Mouse (Mus musculus) forelimb bud, embryonic 11.5 days (tissue): ENCODE measurements around the gene Sema5a.

Experiments used
- DNase-seq: peaks from one replicate; pipeline ENCODE4 v3.0.0-alpha.2; 2012; ENCODE audit warnings: low read depth, low spot score

Gene Sema5a

DNA sequence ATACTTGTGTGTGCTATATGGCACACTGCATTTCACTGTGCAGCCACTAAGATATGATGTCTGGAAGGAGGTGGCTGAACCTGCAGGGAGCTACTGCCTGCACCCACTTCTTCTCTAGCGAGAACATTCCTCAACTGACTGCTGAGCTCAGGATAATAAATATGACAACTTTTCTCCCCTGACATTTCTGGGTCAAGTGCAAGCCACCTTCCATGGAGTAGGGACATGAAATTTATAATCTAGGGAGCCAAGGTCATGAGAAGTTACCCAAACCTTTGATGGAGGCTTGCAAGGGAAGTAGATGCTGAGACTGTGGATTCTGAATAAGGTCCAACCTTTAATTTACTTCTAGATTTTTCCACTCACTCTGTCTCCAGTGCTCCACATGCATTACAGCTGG is 298.1 kb downstream of the Sema5a start:
- DNase-seq: no peak

GRCm38 (mm10) chr15:32543181-32543580 is 298.6 kb downstream of the Sema5a start:
- DNase-seq: no peak

GRCm38 (mm10) chr15:32545455-32545854 is 300.8 kb downstream of the Sema5a start:
- DNase-seq: no peak

GRCm38 (mm10) chr15:32546746-32547145 is 302.1 kb downstream of the Sema5a start:
- no peak for DNase-seq

- DNase-seq: no peak
Measured at GRCm38 (mm10) chr15:32558925-32559324, 314.3 kb downstream of the Sema5a start.

- no peak for DNase-seq
Measured at GRCm38 (mm10) chr15:32562600-32562999, 318.0 kb downstream of the Sema5a start.

- no peak for DNase-seq
Measured at GRCm38 (mm10) chr15:32568181-32568857, 323.7 kb downstream of the Sema5a start.

DNA sequence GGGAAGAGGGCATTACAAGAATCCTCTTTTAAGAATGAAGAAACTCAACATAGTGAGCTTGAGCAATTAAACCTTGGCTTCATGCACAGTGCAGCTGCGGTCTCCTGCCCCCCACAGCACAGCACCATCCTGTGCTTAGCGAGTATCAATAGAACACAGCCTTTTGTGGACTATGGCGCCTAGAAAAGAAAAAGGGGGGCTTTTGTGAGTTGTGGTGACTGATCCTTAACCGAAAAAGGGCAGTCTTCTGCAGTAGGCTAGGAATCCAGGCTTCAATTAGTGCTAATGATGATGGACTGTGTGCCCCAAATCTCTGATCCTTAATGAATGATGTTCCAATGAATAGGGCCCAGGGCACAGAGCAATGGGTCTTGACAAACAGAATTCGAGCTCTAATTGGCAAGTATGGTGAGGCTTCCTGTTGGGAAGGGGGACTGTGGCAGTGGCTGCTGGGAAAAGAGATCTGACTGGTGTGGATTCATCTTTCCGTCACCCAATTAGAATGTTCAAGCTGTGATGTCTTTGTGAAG is 324.3 kb downstream of the Sema5a start:
- DNase-seq: no peak

GRCm38 (mm10) chr15:32574327-32574726 is 329.7 kb downstream of the Sema5a start:
- no peak for DNase-seq

DNA sequence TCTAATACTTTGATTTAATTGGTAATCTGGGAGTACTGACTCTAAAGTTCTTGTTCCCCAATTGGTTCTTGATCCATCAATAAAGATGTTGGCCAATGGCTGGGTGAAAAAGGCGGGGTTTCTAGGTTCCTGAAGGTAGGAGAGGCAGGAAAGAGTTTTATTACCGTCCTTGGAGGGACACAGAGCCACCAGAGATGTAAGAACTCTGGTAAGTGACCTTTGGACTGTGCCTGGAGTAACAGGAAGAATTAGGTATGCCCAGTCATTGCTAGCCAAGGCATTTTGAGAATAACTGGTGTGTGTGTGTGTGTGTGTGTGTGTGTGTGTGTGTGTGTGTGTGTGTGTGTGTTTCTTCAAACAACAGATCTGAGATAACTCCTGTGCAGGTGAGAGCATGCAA is 330.6 kb downstream of the Sema5a start:
- DNase-seq: no peak

DNA sequence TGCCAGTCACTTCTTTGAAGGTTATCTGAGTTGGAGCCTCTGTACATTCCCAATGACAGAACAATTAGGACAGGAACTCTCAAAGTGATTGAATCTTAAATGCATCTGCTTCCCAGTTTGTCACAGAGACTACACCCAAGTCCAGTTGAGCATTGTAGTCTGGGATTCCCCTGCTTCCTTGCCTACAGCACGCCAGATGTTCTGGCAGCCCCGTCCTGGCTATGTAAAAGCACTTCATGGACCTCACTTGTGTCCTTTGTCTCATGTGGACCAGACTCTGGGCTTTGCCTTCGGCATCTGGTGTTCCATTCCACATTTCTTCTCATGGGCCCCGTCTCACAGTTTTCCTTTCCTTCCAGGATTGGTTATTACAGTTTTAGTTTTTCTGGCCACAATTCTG is 334.7 kb downstream of the Sema5a start:
- DNase-seq: no peak

- no peak for DNase-seq
Measured at GRCm38 (mm10) chr15:32590641-32591040, 346.0 kb downstream of the Sema5a start.

DNA sequence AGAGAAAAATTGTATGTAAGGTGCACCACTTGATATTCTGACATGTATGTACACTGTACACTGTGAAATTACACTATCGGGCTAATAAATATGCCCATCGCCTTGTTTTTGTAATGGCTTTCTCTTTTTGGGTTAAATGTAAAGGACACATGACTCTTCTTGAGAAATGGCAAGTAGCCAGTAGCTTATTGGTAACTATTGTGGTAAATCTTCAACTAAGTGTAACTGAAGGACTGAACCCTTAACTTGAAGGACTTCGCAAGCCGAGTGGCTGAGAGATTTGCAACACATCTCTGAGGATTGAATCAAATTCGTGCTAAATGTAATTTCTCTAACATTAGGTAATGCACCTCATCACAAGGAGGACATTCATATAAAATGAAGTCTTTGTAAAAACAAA is 349.1 kb downstream of the Sema5a start:
- DNase-seq: no peak

- DNase-seq: no peak
Measured at GRCm38 (mm10) chr15:32596574-32596973, 352.0 kb downstream of the Sema5a start.

DNA sequence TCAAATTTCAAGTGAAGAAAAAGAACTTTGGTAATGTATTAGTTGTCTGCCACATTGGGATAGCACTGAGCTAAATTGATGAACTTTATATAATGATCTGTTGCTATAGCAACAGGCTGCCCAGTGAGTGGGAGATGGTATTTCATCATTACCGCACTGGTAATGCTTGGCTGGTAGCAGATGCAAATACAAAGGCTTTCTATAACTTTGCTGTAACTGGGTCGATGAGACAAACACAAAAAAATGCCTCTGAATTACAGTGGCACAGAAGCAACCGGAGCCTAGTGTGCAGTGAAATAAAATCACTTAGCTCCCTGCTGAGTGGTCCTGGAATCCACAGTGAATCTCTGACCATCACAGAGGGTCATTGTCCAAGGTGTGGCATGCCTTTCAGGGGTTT is 352.6 kb downstream of the Sema5a start:
- no peak for DNase-seq

DNA sequence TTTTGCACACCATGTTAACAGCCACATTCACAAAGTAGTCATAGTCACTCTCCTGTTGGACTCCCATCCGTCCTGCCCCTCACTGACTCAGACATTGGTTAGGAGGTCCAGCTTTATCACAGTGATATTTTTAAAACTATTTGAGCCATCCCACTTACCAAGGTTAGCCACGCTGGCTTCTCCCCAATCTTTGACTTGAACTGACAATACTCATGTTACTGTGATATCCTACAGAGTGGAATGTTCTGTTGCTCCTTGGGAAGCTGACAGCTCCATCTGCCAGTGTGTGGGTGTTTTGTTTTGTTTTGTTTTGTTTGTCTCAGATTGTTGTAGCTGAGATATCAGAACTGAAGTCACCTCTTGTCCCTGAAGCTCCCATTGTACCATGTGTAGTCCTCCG is 362.6 kb downstream of the Sema5a start:
- DNase-seq: no peak

GRCm38 (mm10) chr15:32610776-32611175 is 366.2 kb downstream of the Sema5a start:
- DNase-seq: no peak

DNA sequence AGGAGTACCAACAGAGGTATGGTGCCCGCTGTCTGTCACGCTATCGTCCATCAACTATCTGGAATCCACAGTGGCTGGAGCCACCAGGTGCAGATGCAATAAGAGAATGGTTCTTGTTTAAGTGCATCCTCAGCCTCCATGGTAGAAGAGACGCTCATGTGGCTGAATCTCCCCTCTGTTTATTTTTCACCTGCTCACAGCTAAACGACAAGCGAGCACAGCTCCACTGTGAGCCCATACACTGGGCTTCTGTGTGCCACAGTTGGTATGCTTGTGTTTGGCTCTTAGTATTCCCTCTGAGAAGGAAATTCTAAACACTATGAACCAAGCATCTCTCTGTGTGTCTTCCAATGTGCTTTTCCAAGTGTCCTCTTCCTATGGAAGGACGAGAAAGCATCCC is 366.6 kb downstream of the Sema5a start:
- no peak for DNase-seq

GRCm38 (mm10) chr15:32613718-32614117 is 369.1 kb downstream of the Sema5a start:
- no peak for DNase-seq

DNA sequence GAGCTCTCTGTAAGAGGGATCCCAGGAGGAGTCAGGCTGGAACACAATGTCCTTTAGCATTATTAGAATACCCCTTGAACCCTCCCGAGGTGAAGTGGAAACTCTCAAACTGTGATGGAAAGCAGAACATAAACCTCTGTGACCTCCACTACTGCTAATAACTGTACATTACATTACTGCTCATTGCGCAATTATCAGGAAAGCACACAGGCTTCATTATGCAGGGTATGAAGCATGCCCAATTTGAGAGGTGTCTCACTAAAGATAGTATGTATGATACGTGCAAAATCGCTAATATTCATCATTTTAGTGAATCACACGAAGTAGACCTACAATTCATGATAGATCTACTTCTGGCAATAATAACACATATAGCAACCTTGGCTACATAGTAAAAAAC is 371.2 kb downstream of the Sema5a start:
- DNase-seq: no peak

GRCm38 (mm10) chr15:32619199-32619598 is 374.6 kb downstream of the Sema5a start:
- no peak for DNase-seq

DNA sequence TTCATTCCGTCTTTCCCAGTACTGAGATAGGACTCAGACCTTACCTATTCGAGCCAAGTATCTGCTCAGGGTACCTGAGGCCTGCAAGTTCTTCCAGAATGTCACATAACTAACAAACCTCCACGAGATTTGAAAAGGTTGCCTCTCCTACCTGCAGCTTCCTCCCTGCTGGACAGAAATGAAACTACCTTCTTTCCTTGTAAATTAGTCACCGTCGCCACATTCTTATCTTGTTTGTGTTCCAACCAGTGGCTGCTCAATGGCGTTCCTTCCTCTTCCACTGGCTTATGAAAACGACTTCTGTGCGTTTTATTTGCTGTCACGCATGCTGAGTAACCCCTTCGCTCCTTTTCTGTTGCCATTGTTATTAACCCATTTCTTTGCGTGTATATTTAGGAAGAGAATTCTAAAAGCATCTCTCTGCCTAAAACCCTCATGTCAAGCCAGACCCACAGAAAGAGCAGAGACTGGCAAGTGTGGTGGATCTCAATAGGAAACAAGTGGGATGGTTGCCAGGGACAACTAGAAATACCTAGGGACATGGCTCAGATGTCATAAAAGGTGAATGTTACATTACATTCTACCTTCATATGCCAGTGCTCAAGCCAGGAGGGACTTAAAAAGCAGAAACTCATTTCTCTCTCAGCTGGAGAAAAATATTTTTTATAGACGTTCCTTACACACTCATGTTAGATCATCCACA is 378.6 kb downstream of the Sema5a start:
- DNase-seq: no peak

GRCm38 (mm10) chr15:32624106-32624505 is 379.5 kb downstream of the Sema5a start:
- DNase-seq: no peak
